Mouse (Mus musculus): Measurements from ENCODE around the gene Tbc1d8. TPM values are rescaled to one million over a fixed set of nuclear protein-coding genes. Genes with fewer than 3 reads are reported as not detected.

The Tbc1d8 gene
- polyA plus RNA-seq, 1 experiment from 2014 or later: 7.3 TPM

GRCm38 (mm10) chr1:39487370-39487769, 8.8 kb upstream of the Tbc1d8 start:
- DNase-seq (ENCODE audit: low spot score) (no peak), ATAC-seq (replicated peaks; ENCODE audit: low FRiP score, low read depth) (no peak)
- 85% methylated on average over 3 of the region's 3 CpGs for WGBS
- no peaks in the 10 kb centered on the region for H3K27me3 ChIP-seq (ENCODE audit: insufficient read depth, low read length)
- no peak overlapping the region for H3K4me2 ChIP-seq (ENCODE audit: low read length)
- no peak overlapping the region for H3K4me3 ChIP-seq (replicated peaks; ENCODE audit: low read depth, low read length)
- H3K36me3 ChIP-seq (ENCODE audit: insufficient read depth, low read length): no peaks in the 10 kb centered on the region
- H3K4me1 ChIP-seq (replicated peaks; ENCODE audit: insufficient read depth, low read length): no peaks in the 10 kb centered on the region
- no peak overlapping the region for H3K9ac ChIP-seq (ENCODE audit: low read depth, low read length)
- H3K27ac ChIP-seq: no peak overlapping the region
- no peak for TF ChIP-seq CTCF (IDR thresholded peaks at IDR 0.05; ENCODE audit: low read depth)
- no peaks in the 10 kb centered on the region for H3K9me3 ChIP-seq (replicated peaks; ENCODE audit: low read length)

DNA sequence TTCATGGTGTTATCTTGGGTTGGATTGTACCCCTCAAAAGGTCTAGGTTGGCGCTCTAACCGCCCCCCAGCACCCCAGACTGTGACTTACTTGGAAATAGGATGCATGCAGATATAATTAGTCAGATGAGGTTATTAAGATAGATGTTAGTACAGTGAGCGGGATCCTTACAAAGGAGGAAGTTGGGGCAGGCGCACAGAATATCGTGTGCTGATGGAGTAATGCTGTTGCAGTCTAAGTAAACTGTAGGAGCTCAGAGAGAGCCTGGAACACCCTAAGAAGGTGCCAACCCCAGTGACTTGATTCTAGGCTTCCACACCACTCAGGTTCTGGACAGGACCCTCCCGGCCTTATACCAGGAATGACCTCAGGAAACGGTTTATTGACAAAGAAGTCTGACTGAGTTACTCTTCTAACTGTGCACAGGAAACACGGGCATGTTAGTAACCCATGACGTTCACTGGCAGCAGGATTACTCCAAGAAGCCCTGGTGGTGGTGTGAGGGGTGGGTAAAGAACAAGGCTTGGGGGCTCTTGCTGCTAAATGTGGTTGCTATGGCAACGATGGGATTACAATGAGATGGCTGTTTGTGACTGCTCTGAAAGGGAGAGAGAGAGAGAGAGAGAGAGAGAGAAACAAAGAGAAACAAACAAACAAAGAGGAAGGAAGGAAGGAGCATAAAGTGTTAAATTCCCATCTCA, 3.7 kb upstream of the Tbc1d8 start:
- H3K9me3 ChIP-seq (replicated peaks; ENCODE audit: low read length): no peaks in the 10 kb centered on the region
- H3K4me1 ChIP-seq (replicated peaks; ENCODE audit: insufficient read depth, low read length): 0 out of 2 replicates have a peak, but pooled peaks cover 4% of the 10 kb centered on the region
- no peak overlapping the region for H3K9ac ChIP-seq (ENCODE audit: low read depth, low read length)
- no peak for TF ChIP-seq CTCF (IDR thresholded peaks at IDR 0.05; ENCODE audit: low read depth)
- 63% methylated on average over 10 of the region's 10 CpGs for WGBS
- no peak overlapping the region for H3K4me2 ChIP-seq (ENCODE audit: low read length)
- no peak overlapping the region for H3K4me3 ChIP-seq (replicated peaks; ENCODE audit: low read depth, low read length)
- DNase-seq (ENCODE audit: low spot score) (no peak), ATAC-seq (replicated peaks; ENCODE audit: low FRiP score, low read depth) (no peak)
- H3K36me3 ChIP-seq (ENCODE audit: insufficient read depth, low read length): no peaks in the 10 kb centered on the region
- H3K27me3 ChIP-seq (ENCODE audit: insufficient read depth, low read length): no peaks in the 10 kb centered on the region
- H3K27ac ChIP-seq: no peak overlapping the region

DNA sequence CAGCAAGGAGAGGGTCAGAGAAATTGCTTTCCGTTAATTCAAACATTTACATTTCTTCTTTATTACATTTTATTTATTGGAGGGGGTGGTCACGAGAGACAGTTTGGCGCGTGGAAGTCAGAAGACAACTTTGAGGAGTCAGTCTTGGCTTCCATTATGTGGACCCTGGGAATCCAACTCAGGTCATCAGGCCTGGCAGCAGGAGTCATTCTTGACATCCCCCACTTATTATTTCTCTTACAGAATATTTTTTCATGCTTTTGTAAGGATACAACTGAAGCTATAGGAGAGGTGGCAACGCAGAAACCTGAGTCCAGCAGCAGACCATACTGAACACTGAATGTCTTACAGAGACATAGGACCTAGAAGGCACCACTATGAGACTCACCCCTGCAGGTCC, 699 bp upstream of the Tbc1d8 start:
- Histone ChIP-seq H3K9me3 (replicated peaks; ENCODE audit: low read length) (no peaks in the 10 kb centered on the region), H3K27me3 (ENCODE audit: insufficient read depth, low read length) (no peaks in the 10 kb centered on the region), H3K4me1 (replicated peaks; ENCODE audit: insufficient read depth, low read length) (0 out of 2 replicates have a peak, but pooled peaks cover 8% of the 10 kb centered on the region), H3K4me2 (ENCODE audit: low read length) (no peak overlapping the region; the same call in 1 of the 2 replicates), H3K9ac (ENCODE audit: low read depth, low read length) (no peak overlapping the region), H3K27ac (no peak overlapping the region), H3K4me3 (replicated peaks; ENCODE audit: low read depth, low read length) (peak overlapping the region; percentile 73), H3K36me3 (ENCODE audit: insufficient read depth, low read length) (no peaks in the 10 kb centered on the region)
- no peak for TF ChIP-seq CTCF (IDR thresholded peaks at IDR 0.05; ENCODE audit: low read depth)
- DNase-seq (ENCODE audit: low spot score): no peak
- no peak for ATAC-seq (replicated peaks; ENCODE audit: low FRiP score, low read depth)
- WGBS: 57% methylated on average over 5 of the region's 5 CpGs

DNA sequence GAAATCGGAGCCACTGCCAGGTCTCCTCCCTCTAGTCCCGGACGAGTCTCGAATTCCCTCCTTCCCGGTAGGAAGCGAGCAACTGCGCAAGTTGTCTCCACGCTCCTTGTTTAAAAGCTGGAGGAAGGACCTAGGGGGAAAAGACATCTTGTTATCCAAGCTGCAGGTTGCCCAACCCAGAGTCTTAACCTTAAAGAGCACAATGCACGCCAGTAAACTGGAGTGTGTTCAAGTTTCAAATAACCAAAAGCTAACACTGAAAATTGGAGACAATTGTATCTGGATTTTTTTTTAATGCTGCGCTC, 293 bp upstream of the Tbc1d8 start:
- Histone ChIP-seq H3K4me3 (replicated peaks; ENCODE audit: low read depth, low read length) (peak overlapping the region; percentile 73), H3K4me1 (replicated peaks; ENCODE audit: insufficient read depth, low read length) (0 out of 2 replicates have a peak, but pooled peaks cover 8% of the 10 kb centered on the region), H3K27ac (peak overlapping the region; percentile 84), H3K27me3 (ENCODE audit: insufficient read depth, low read length) (no peaks in the 10 kb centered on the region), H3K9ac (ENCODE audit: low read depth, low read length) (peak overlapping the region; percentile 81), H3K36me3 (ENCODE audit: insufficient read depth, low read length) (no peaks in the 10 kb centered on the region), H3K9me3 (replicated peaks; ENCODE audit: low read length) (no peaks in the 10 kb centered on the region), H3K4me2 (ENCODE audit: low read length) (peak overlapping the region; percentile 94)
- no peak for DNase-seq (ENCODE audit: low spot score)
- ATAC-seq (replicated peaks; ENCODE audit: low FRiP score, low read depth): no peak
- WGBS: 3% methylated on average over 10 of the region's 10 CpGs
- TF ChIP-seq CTCF (IDR thresholded peaks at IDR 0.05; ENCODE audit: low read depth): no peak

DNA sequence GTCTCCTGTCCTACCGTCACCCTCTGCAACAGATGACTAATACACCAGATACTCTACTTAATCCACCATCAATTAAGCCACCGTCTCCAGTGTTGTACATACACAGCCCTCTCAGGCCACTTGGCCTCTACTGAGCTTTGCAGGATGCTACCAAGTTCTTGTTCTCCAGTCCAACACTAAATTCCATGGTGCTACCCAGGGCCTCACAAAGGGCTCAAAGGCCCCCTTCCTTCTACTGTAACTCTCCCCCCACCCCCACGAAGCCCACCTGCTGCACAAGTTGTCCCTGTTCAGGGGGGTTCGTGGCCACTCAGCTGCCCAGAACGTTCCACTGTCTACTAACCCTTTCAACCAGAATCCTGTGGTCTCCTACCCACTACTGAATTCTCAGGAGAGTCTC, 1.5 kb downstream of the Tbc1d8 start:
- WGBS: 58% methylated on average over 5 of the region's 5 CpGs
- DNase-seq (ENCODE audit: low spot score): no peak

DNA sequence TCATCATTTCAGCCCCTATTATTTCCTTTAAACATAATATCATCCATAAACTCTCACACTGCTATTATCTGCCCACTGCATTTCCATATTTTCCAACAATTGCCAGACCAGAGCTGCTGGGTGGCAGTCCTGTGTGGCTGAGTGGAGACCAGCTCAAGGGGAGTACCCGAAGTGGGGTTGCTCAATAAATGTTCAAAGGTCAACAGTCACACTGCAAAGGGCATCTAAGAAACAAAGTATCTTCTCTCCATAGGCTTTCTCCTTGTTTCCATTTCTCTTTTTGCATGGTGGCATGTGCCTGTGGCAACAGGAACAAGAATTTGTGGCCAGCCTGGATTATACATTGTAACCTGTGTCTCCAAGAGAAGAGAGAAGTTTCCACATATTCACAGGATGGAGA, 2.2 kb downstream of the Tbc1d8 start:
- Histone ChIP-seq H3K4me3 (replicated peaks; ENCODE audit: low read depth, low read length) (no peak overlapping the region), H3K4me1 (replicated peaks; ENCODE audit: insufficient read depth, low read length) (0 out of 2 replicates have a peak, but pooled peaks cover 8% of the 10 kb centered on the region), H3K27ac (no peak overlapping the region), H3K36me3 (ENCODE audit: insufficient read depth, low read length) (no peaks in the 10 kb centered on the region), H3K9ac (ENCODE audit: low read depth, low read length) (no peak overlapping the region), H3K4me2 (ENCODE audit: low read length) (peak overlapping the region; percentile 15; the same call in 1 of the 2 replicates), H3K27me3 (ENCODE audit: insufficient read depth, low read length) (no peaks in the 10 kb centered on the region), H3K9me3 (replicated peaks; ENCODE audit: low read length) (no peaks in the 10 kb centered on the region)
- TF ChIP-seq CTCF (IDR thresholded peaks at IDR 0.05; ENCODE audit: low read depth): no peak
- 67% methylated on average over 1 of the region's 1 CpGs for WGBS
- DNase-seq (ENCODE audit: low spot score) (no peak), ATAC-seq (replicated peaks; ENCODE audit: low FRiP score, low read depth) (no peak)

More for the DNA sequence above, 1.5 kb downstream of the Tbc1d8 start:
- no peaks in the 10 kb centered on the region for H3K9me3 ChIP-seq (replicated peaks; ENCODE audit: low read length)
- H3K36me3 ChIP-seq (ENCODE audit: insufficient read depth, low read length): no peaks in the 10 kb centered on the region
- no peak for ATAC-seq (replicated peaks; ENCODE audit: low FRiP score, low read depth)
- H3K4me2 ChIP-seq (ENCODE audit: low read length): peak overlapping the region; percentile 94
- no peaks in the 10 kb centered on the region for H3K27me3 ChIP-seq (ENCODE audit: insufficient read depth, low read length)
- H3K4me1 ChIP-seq (replicated peaks; ENCODE audit: insufficient read depth, low read length): 0 out of 2 replicates have a peak, but pooled peaks cover 8% of the 10 kb centered on the region
- no peak overlapping the region for H3K9ac ChIP-seq (ENCODE audit: low read depth, low read length)
- H3K27ac ChIP-seq: no peak overlapping the region
- no peak for TF ChIP-seq CTCF (IDR thresholded peaks at IDR 0.05; ENCODE audit: low read depth)
- peak overlapping the region; percentile 73; the same call in 1 of the 2 replicates for H3K4me3 ChIP-seq (replicated peaks; ENCODE audit: low read depth, low read length)
